Mouse (Mus musculus) liver, embryonic 14.5 days (tissue): ENCODE data around the gene Ugt1a6a. TPM values are rescaled to one million over a fixed set of nuclear protein-coding genes. Genes with fewer than 3 reads are reported as not detected.
"Not testable (repeated sequence)": the region's sequence is repeated elsewhere in the genome, so short reads cannot be mapped to it uniquely, and the experiment has no call there.

Experiments used
- ATAC-seq: fragments of 200-750 bp; cut with Nextera tagmentation; 2 replicates; pipeline ENCODE4 v1.8.0; 2017; ENCODE audit warnings: moderate number of reproducible peaks, mild to moderate bottlenecking, moderate library complexity; ENCODE audit not compliant: insufficient read depth
- DNase-seq, 3 experiments: peaks; one replicate each; pipeline ENCODE4 v3.0.0-alpha.2; 2012 to 2013; ENCODE audit warnings: low read depth in 3 of 3, low spot score in 3 of 3
- H3K27ac ChIP-seq: fragments of 300-500 bp; sonication (generic); 2 replicates; pipeline ENCODE4 v1.5.1; 2014; ENCODE audit warnings: moderate library complexity, mild to moderate bottlenecking, control low read depth, inconsistent platforms
- H3K27me3 ChIP-seq: fragments of 300-500 bp; sonication (generic); 2 replicates; pipeline ENCODE4 v1.6.1; 2014; ENCODE audit warnings: mild to moderate bottlenecking, low read length, moderate library complexity; ENCODE audit not compliant: control insufficient read depth, insufficient read depth
- H3K36me3 ChIP-seq: fragments of 300-500 bp; sonication (generic); replicated peaks from 2 replicates; pipeline ENCODE4 v1.6.1; 2014; ENCODE audit warnings: low read depth; ENCODE audit not compliant: control insufficient read depth, insufficient read depth
- H3K4me1 ChIP-seq, 2 experiments: fragments of 200-500 bp in 1 of 2; fragments of 300-500 bp in 1 of 2; sonication (generic) in 1 of 2; replicated peaks; 2 replicates each; pipeline ENCODE4 v1.6.1; 2012 to 2014; ENCODE audit warnings: antibody characterized with exemption in 1 of 2, inconsistent platforms in 1 of 2, low read length in 1 of 2; ENCODE audit not compliant: control insufficient read depth in 2 of 2, insufficient read depth in 2 of 2
- H3K4me2 ChIP-seq: fragments of 300-500 bp; sonication (generic); 2 replicates; pipeline ENCODE4 v1.6.1; 2014; ENCODE audit warnings: low read depth, mild to moderate bottlenecking, control low read depth, moderate library complexity
- H3K4me3 ChIP-seq, 2 experiments: fragments of 200-500 bp in 1 of 2; fragments of 300-500 bp in 1 of 2; sonication (generic) in 1 of 2; 2 replicates each; pipeline ENCODE4 v1.5.1; 2012 to 2014; ENCODE audit warnings: low read depth in 2 of 2, low read length in 2 of 2, mild to moderate bottlenecking in 2 of 2, control low read depth in 1 of 2, inconsistent platforms in 1 of 2, moderate library complexity in 1 of 2; ENCODE audit not compliant: insufficient read depth in 1 of 2
- H3K9ac ChIP-seq: fragments of 300-500 bp; sonication (generic); replicated peaks from 2 replicates; pipeline ENCODE4 v1.6.1; 2014; ENCODE audit warnings: mild to moderate bottlenecking, control low read depth, moderate library complexity
- H3K9me3 ChIP-seq: fragments of 300-500 bp; sonication (generic); 2 replicates; pipeline ENCODE4 v1.6.1; 2016; ENCODE audit warnings: low read length, mixed read lengths; ENCODE audit not compliant: control insufficient read depth
- CTCF ChIP-seq: IDR thresholded peaks from 2 replicates; pipeline ENCODE4 v1.5.1; 2016; ENCODE audit warnings: antibody characterized with exemption, low read depth, control low read depth
- EP300 ChIP-seq: IDR thresholded peaks from 2 replicates; pipeline ENCODE4 v1.6.1; 2016; ENCODE audit warnings: antibody characterized with exemption, low read depth
- WGBS: fragments of 180-500 bp; shearing (Covaris S2); extraction: QIAGEN DNeasy Blood & Tissue Kit; methylation state at CpG from one replicate; pipeline ENCODE4 v1.1.7; 2014; ENCODE audit not compliant: insufficient replicate concordance; 5-methylcytosine and 5-hydroxymethylcytosine counted together
- polyA plus RNA-seq, 2 experiments: library from polyadenylated mRNA; depleted of rRNA in 1 of 2; stranded (reverse) in 1 of 2; unstranded in 1 of 2; fragments of >200 nt; fragmentation: Nextera tagmentation in 1 of 2; extraction: Ambion mirVana in 1 of 2; gene quantifications; 2 replicates each; pipeline versions ENCODE4 v1.2.1 to v1.2.3; 2012 to 2014

The Ugt1a6a gene
- polyA plus RNA-seq, 2 experiments, result 3.6 to 7.1 TPM

DNA sequence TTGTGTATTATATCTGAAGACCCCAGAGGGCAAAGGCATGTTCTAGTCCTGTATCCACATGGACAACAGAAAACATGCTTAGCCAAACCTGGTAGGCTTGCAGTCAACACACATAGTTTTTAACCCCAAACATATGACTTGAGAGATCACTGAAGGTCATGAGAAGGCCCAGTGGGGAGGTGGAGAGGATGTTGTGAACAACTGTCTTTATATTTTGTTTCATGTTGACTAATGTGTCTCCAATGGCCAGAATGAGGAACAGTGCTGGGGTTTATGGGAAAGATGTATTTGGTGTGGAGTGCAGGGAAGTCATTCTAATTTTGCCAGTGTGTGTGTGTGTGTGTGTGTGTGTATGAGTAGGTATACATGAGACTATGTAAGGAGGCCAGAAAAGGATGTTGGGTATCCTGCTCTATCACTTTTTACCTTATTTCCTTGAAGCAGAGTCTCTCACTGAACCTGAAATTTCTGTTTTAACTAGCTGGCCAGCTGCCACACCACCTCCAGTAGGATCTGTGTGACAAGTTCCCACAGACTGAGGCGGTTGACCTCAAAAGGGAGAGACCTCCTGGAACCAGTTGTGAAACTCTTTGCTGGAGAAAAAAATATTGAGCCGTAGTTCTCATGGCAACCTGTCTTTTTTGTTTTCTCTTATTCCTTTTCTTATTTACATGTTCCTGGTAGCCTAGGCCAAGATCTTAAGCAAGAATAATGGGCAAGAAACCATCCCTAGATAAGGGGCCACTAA, 89.6 kb downstream of the Ugt1a6a start:
- H3K27ac ChIP-seq, result no peak overlapping the region
- WGBS, result 43% methylated on average over 2 of the region's 2 CpGs
- TF ChIP-seq CTCF (no peak), EP300 (no peak)
- H3K36me3 ChIP-seq, result no peaks in the 10 kb centered on the region
- no peak for DNase-seq
- no peak for ATAC-seq
- H3K4me3 ChIP-seq, result no peak overlapping the region
- no peak overlapping the region for H3K4me2 ChIP-seq
- H3K27me3 ChIP-seq, result no peaks in the 10 kb centered on the region
- no peak overlapping the region for H3K9ac ChIP-seq
- no peaks in the 10 kb centered on the region for H3K4me1 ChIP-seq
- H3K9me3 ChIP-seq, result peaks cover 2% of the 10 kb centered on the region

DNA sequence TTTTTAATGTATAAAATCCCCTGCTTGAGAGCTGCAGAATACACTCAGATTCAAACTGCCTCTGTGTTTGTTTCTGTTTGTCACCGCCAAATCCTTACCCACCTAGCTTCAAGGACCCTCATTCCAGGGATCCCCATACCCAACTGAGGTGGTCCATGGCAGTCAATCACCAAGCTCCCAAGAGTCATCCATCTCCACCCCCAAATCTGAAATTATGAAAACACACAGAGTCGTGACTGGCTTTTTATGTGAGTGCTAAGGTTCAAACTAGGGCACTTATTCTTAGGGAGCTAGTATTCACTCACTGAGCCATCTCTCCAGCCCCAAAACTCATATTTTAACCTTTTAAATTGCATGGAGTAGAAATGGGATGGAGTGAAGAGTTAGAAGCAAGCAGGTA, 90.7 kb downstream of the Ugt1a6a start:
- not testable (repeated sequence) for H3K27me3 ChIP-seq, DNase-seq, H3K27ac ChIP-seq, H3K36me3 ChIP-seq, H3K4me1 ChIP-seq, H3K4me2 ChIP-seq, H3K9ac ChIP-seq, H3K4me3 ChIP-seq, ATAC-seq, H3K9me3 ChIP-seq
- WGBS, result 27% methylated on average over 2 of the region's 2 CpGs

DNA sequence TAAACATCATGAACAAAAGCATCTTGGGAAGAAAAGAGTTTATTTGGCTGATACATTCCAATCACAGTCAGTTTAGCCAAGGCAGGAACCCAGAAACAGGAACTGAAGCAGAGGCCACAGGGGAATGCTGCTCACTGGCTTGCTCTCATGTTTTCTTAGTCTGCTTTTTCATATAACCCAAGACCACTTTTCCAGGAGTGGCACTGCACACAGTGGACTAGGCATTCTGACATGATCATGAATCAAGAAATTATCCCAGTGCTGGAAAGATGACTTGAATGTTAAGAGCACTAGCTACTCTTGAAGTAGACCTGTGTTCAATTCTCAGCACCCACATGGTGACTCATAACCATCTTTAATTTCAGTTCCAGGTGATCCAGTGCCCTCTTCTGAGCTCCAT, 91.1 kb downstream of the Ugt1a6a start:
- TF ChIP-seq EP300, result no peak
- no peak for TF ChIP-seq CTCF
- DNase-seq (no peak), ATAC-seq (no peak)

DNA sequence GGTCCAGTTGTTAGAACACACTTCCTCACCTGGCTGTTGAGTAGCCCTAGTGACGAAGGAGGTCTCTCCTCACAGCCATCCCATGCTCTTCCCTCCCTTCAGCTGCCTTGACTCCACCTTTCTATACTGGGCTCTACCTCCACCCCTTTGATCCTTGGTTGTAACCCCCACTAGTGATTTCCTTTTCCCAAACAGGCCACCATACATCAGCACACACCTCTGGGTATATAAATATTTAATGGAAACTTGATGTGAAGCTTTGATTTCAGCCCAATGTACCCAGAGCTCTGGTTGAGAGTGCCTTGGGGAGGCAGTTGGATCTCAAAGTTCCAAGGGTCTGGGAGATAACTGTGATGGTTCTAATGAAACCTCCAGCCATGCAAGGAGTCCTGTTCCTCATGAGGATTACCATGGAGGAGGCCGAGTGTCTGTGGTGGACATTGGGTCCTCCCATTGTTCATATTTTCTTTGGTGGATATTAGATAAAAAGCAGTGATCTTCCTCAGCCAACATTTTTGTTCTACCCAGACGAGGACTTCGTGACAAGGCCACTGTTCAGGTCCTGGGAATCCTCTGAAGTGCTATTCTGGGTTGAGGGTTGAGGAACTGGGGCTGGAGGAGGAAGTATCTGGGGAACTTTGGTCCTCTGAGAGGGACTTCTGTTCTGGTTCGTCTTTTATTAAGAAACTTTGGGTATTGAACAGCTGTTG, 92.2 kb downstream of the Ugt1a6a start, which contains the start of gene Mroh2a:
Gene Mroh2a (plus strand): TSS at position 317 of the 710 bp plus-strand sequence.
- no peak for DNase-seq
- H3K27me3 ChIP-seq, result no peaks in the 10 kb centered on the region
- H3K9ac ChIP-seq, result no peak within 1 kb of the TSS
- peaks cover 13% of the 10 kb centered on the region for H3K9me3 ChIP-seq
- H3K36me3 ChIP-seq, result no peaks in the 10 kb centered on the region
- 34% methylated on average over 5 of the region's 5 CpGs for WGBS
- TF ChIP-seq CTCF (no peak), EP300 (no peak)
- H3K4me2 ChIP-seq, result no peak within 1 kb of the TSS
- ATAC-seq, result no peak
- no peak within 1 kb of the TSS for H3K4me3 ChIP-seq
- H3K4me1 ChIP-seq, result no peaks in the 10 kb centered on the region
- H3K27ac ChIP-seq, result no peak within 1 kb of the TSS

More for the DNA sequence above, 91.1 kb downstream of the Ugt1a6a start:
- Histone ChIP-seq H3K27ac (no peak overlapping the region), H3K4me3 (no peak overlapping the region), H3K4me2 (no peak overlapping the region), H3K9me3 (peaks cover 8% of the 10 kb centered on the region), H3K4me1 (no peaks in the 10 kb centered on the region), H3K9ac (no peak overlapping the region), H3K36me3 (no peaks in the 10 kb centered on the region), H3K27me3 (no peaks in the 10 kb centered on the region)

DNA sequence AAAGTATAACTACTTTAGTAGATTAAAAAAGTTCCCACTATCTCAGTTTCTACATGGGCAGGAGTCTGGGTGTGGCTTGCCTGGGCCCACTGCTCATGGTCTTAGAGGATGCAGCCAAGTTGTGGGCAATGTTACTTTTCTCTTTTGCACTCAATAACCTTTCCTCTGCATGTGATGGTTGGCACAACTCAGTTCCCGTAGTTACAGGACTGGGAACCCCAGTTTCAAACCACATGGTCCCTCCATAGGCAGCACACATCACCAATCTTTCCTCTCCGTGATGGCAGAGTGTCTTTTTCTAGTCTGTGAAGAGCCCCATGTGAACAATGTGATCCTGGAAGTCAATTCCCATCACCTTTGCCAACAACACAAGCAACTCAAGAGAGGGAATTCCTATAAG, 92.9 kb downstream of the Ugt1a6a start:
- Histone ChIP-seq H3K9ac (no peak overlapping the region), H3K36me3 (no peaks in the 10 kb centered on the region), H3K27ac (no peak overlapping the region), H3K4me2 (no peak overlapping the region), H3K27me3 (no peaks in the 10 kb centered on the region), H3K9me3 (peaks cover 13% of the 10 kb centered on the region), H3K4me1 (no peaks in the 10 kb centered on the region), H3K4me3 (no peak overlapping the region)
- DNase-seq, result no peak
- WGBS, result 37% methylated on average over 2 of the region's 2 CpGs
- TF ChIP-seq CTCF (no peak), EP300 (no peak)
- no peak for ATAC-seq
